Mouse (Mus musculus) megakaryocyte progenitor cell, adult 5-6 weeks (primary cell): ENCODE data around the gene Vsig10. TPM values are rescaled to one million over a fixed set of nuclear protein-coding genes. Genes with fewer than 3 reads are reported as not detected.
"Not testable (repeated sequence)": the region's sequence is repeated elsewhere in the genome, so short reads cannot be mapped to it uniquely, and the experiment has no call there.

Source experiments
- ATAC-seq: replicated peaks from 2 replicates; pipeline ENCODE4 v1.8.0; 2016; ENCODE audit warnings: mild to moderate bottlenecking, moderate TSS enrichment, inconsistent platforms; ENCODE audit not compliant: poor library complexity
- total RNA-seq, 2 experiments: library from RNA; stranded (forward) in 1 of 2; stranded (reverse) in 1 of 2; fragments of 157-497, 149-512 nt in 1 of 2; fragments of 200-1000 nt in 1 of 2; gene quantifications; 2 replicates each; pipeline versions ENCODE4 v1.2.3 to v1.2.4; 2015 to 2017

Gene Vsig10
- total RNA-seq, 2 experiments from 2014 or later, result 0.83 to 1.7 TPM

- ATAC-seq, result no peak
These were observed 14.9 kb upstream of the Vsig10 start for GRCm38 (mm10) chr5:117303691-117304579.

GRCm38 (mm10) chr5:117304947-117305346 lies 13.9 kb upstream of the Vsig10 start:
- ATAC-seq, result peak; percentile 69

- no peak for ATAC-seq
These were observed 13.1 kb upstream of the Vsig10 start for GRCm38 (mm10) chr5:117305754-117306153.

GRCm38 (mm10) chr5:117306826-117307225 lies 12.1 kb upstream of the Vsig10 start:
- ATAC-seq, result no peak

- peak; percentile 97 for ATAC-seq
These were observed 11.2 kb upstream of the Vsig10 start for GRCm38 (mm10) chr5:117307699-117308098.

GRCm38 (mm10) chr5:117313420-117313819 lies 5.5 kb upstream of the Vsig10 start:
- ATAC-seq, result peak; percentile 67

GRCm38 (mm10) chr5:117313909-117314308 lies 5.0 kb upstream of the Vsig10 start:
- ATAC-seq, result no peak

GRCm38 (mm10) chr5:117314587-117315428 lies 4.1 kb upstream of the Vsig10 start:
- ATAC-seq, result no peak

- no peak for ATAC-seq
These were observed 4.9 kb downstream of the Vsig10 start for GRCm38 (mm10) chr5:117323751-117324150.

GRCm38 (mm10) chr5:117326408-117326807 lies 7.5 kb downstream of the Vsig10 start:
- ATAC-seq, result no peak

GRCm38 (mm10) chr5:117330457-117330856 lies 11.6 kb downstream of the Vsig10 start:
- ATAC-seq, result no peak

- ATAC-seq, result peak; percentile 18
These were observed 19.1 kb downstream of the Vsig10 start for GRCm38 (mm10) chr5:117337999-117338398.

GRCm38 (mm10) chr5:117338503-117338902 lies 19.6 kb downstream of the Vsig10 start:
- peak; percentile 77 for ATAC-seq

GRCm38 (mm10) chr5:117340081-117340480 lies 21.2 kb downstream of the Vsig10 start:
- no peak for ATAC-seq

GRCm38 (mm10) chr5:117341896-117342295 lies 23.0 kb downstream of the Vsig10 start:
- no peak for ATAC-seq

GRCm38 (mm10) chr5:117344496-117344895 lies 25.6 kb downstream of the Vsig10 start:
- ATAC-seq, result not testable (repeated sequence)

GRCm38 (mm10) chr5:117345432-117345976 lies 26.6 kb downstream of the Vsig10 start:
- peak; percentile 72 for ATAC-seq

- ATAC-seq, result no peak
These were observed 27.4 kb downstream of the Vsig10 start for GRCm38 (mm10) chr5:117346281-117346680.

- ATAC-seq, result no peak
These were observed 28.1 kb downstream of the Vsig10 start for GRCm38 (mm10) chr5:117347011-117347410.

- ATAC-seq, result no peak
These were observed 29.0 kb downstream of the Vsig10 start for GRCm38 (mm10) chr5:117347838-117348237.

- peak; percentile 45; the same call in 1 of the 2 replicates for ATAC-seq
These were observed 29.4 kb downstream of the Vsig10 start for GRCm38 (mm10) chr5:117348279-117348678.
